Mouse (Mus musculus) liver, embryonic 13.5 days (tissue): Measurements from ENCODE around the gene Kng1. TPM values are rescaled to one million over a fixed set of nuclear protein-coding genes. Genes with fewer than 3 reads are reported as not detected.

Experiments
- ATAC-seq: fragments of 200-750 bp; cut with Nextera tagmentation; 2 replicates; pipeline ENCODE4 v1.8.0; 2017; ENCODE audit warnings: low read depth, mild to moderate bottlenecking, moderate number of reproducible peaks, moderate library complexity
- DNase-seq: peaks from one replicate; pipeline ENCODE4 v3.0.0; 2022
- H3K27ac ChIP-seq: fragments of 300-500 bp; sonication (generic); 2 replicates; pipeline ENCODE4 v1.5.1; 2015; ENCODE audit warnings: moderate library complexity, mild to moderate bottlenecking, inconsistent platforms
- H3K27me3 ChIP-seq: fragments of 300-500 bp; sonication (generic); 2 replicates; pipeline ENCODE4 v1.6.1; 2015; ENCODE audit warnings: mild to moderate bottlenecking, inconsistent platforms
- H3K36me3 ChIP-seq: fragments of 300-500 bp; sonication (generic); 2 replicates; pipeline ENCODE4 v1.6.1; 2015; ENCODE audit warnings: mild to moderate bottlenecking, inconsistent platforms
- H3K4me1 ChIP-seq: fragments of 300-500 bp; sonication (generic); replicated peaks from 2 replicates; pipeline ENCODE4 v1.6.1; 2015; ENCODE audit warnings: inconsistent platforms
- H3K4me2 ChIP-seq: fragments of 300-500 bp; sonication (generic); 2 replicates; pipeline ENCODE4 v1.6.1; 2015; ENCODE audit warnings: inconsistent platforms, mild to moderate bottlenecking, moderate library complexity
- H3K4me3 ChIP-seq: fragments of 300-500 bp; sonication (generic); replicated peaks from 2 replicates; pipeline ENCODE4 v1.5.1; 2015; ENCODE audit warnings: mild to moderate bottlenecking, inconsistent platforms
- H3K9ac ChIP-seq: fragments of 300-500 bp; sonication (generic); 2 replicates; pipeline ENCODE4 v1.6.1; 2015; ENCODE audit warnings: mild to moderate bottlenecking, inconsistent platforms
- H3K9me3 ChIP-seq: fragments of 300-500 bp; sonication (generic); replicated peaks from 2 replicates; pipeline ENCODE4 v1.6.1; 2016; ENCODE audit warnings: inconsistent platforms
- WGBS: fragments of 180-500 bp; shearing (Covaris S2); methylation state at CpG from one replicate; pipeline ENCODE4 v1.1.7; 2015; ENCODE audit not compliant: insufficient replicate concordance; 5-methylcytosine and 5-hydroxymethylcytosine counted together
- microRNA-seq: library from miRNA; unstranded; fragments of <30 nt; microRNA quantifications from one replicate; pipeline ENCODE4, GENCODE M21; 2016
- polyA plus RNA-seq: library from polyadenylated mRNA; unstranded; fragments of >200 nt; fragmentation: Nextera tagmentation; extraction: Ambion mirVana; gene quantifications from 2 replicates; pipeline ENCODE4 v1.2.1, GENCODE M21; 2015

Gene Kng1
- polyA plus RNA-seq, 1 experiment from 2014 or later, result 274 TPM

- Histone ChIP-seq H3K36me3 (peaks cover 74% of the 10 kb centered on the region), H3K9me3 (no peaks in the 10 kb centered on the region)
Observed at GRCm38 (mm10) chr16:23122446-23122845, 64.8 kb downstream of the Kng1 start.

GRCm38 (mm10) chr16:23123104-23123503 lies 65.4 kb downstream of the Kng1 start:
- no peaks in the 10 kb centered on the region for H3K27me3 ChIP-seq
- H3K4me1 ChIP-seq, result peaks cover 18% of the 10 kb centered on the region
- no peak overlapping the region for H3K9ac ChIP-seq
- no peaks in the 10 kb centered on the region for H3K9me3 ChIP-seq
- H3K27ac ChIP-seq, result no peak overlapping the region
- ATAC-seq, result no peak
- H3K4me2 ChIP-seq, result no peak overlapping the region
- DNase-seq, result no peak
- peaks cover 67% of the 10 kb centered on the region for H3K36me3 ChIP-seq
- no peak overlapping the region for H3K4me3 ChIP-seq
- WGBS, result 83% methylated on average over 4 of the region's 4 CpGs

More at GRCm38 (mm10) chr16:23122446-23122845, 64.8 kb downstream of the Kng1 start:
- Histone ChIP-seq H3K4me3 (no peak overlapping the region), H3K27ac (no peak overlapping the region), H3K27me3 (no peaks in the 10 kb centered on the region), H3K9ac (no peak overlapping the region), H3K4me1 (peaks cover 17% of the 10 kb centered on the region), H3K4me2 (no peak overlapping the region)
- 79% methylated on average over 3 of the region's 3 CpGs for WGBS
- DNase-seq (no peak), ATAC-seq (no peak)

- Histone ChIP-seq H3K27me3 (no peaks in the 10 kb centered on the region), H3K4me3 (no peak overlapping the region), H3K9me3 (no peaks in the 10 kb centered on the region), H3K4me1 (peaks cover 31% of the 10 kb centered on the region), H3K27ac (no peak overlapping the region), H3K36me3 (peaks cover 61% of the 10 kb centered on the region), H3K9ac (no peak overlapping the region), H3K4me2 (no peak overlapping the region)
- ATAC-seq (no peak), DNase-seq (no peak)
- WGBS, result 78% methylated on average over 4 of the region's 4 CpGs
Observed at GRCm38 (mm10) chr16:23124398-23124797, 66.7 kb downstream of the Kng1 start.

GRCm38 (mm10) chr16:23127311-23127672 lies 69.6 kb downstream of the Kng1 start:
- H3K9ac ChIP-seq, result peak overlapping the region; percentile 89
- ATAC-seq, result peak; percentile 37
- 1% methylated on average over 4 of the region's 4 CpGs for WGBS

GRCm38 (mm10) chr16:23127673-23128375 lies 70.2 kb downstream of the Kng1 start, which contains the start of gene Rfc4:
Gene Rfc4, minus strand, starts transcription at chr16:23127737.
- peak; percentile 86 for DNase-seq
- under 1% methylated on average over 51 of the region's 51 CpGs for WGBS
- no peaks in the 10 kb centered on the region for H3K27me3 ChIP-seq
- ATAC-seq, result peak; percentile 96
- H3K36me3 ChIP-seq, result peaks cover 28% of the 10 kb centered on the region
- H3K9me3 ChIP-seq, result no peaks in the 10 kb centered on the region
- peak within 1 kb of the TSS; percentile 97 for H3K27ac ChIP-seq
- H3K4me2 ChIP-seq, result peak within 1 kb of the TSS; percentile 87
- H3K4me1 ChIP-seq, result peaks cover 32% of the 10 kb centered on the region
- peak within 1 kb of the TSS; percentile 80 for H3K4me3 ChIP-seq
- peak within 1 kb of the TSS; percentile 89 for H3K9ac ChIP-seq

More at GRCm38 (mm10) chr16:23127311-23127672, 69.6 kb downstream of the Kng1 start:
- H3K4me2 ChIP-seq, result peak overlapping the region; percentile 87
- no peaks in the 10 kb centered on the region for H3K27me3 ChIP-seq
- no peak for DNase-seq
- H3K36me3 ChIP-seq, result peaks cover 34% of the 10 kb centered on the region
- peak overlapping the region; percentile 80 for H3K4me3 ChIP-seq
- H3K4me1 ChIP-seq, result peaks cover 32% of the 10 kb centered on the region
- H3K9me3 ChIP-seq, result no peaks in the 10 kb centered on the region
- H3K27ac ChIP-seq, result peak overlapping the region; percentile 97

DNA sequence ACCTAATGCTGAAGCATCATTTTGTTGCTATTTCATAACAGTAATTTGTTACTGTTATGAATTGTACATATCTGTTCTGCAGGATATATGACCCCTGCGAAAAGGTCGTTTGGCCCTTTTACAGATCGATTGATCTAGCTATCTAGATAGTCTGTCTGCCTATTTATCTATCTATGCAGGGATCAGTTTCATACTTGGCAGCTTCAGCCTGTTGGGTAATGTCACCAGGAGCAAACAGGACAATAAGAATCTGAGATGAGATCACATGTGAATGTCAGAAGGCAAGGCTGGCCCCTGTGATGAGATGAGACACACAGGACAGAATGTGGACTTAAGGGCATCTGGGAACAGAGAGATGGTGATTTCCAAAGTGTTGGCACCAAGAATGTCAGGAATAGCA lies 72.6 kb downstream of the Kng1 start:
- WGBS, result 79% methylated on average over 3 of the region's 3 CpGs
- no peak overlapping the region for H3K27ac ChIP-seq
- DNase-seq (no peak), ATAC-seq (no peak)
- no peak overlapping the region for H3K4me2 ChIP-seq
- no peak overlapping the region for H3K4me3 ChIP-seq
- peaks cover 32% of the 10 kb centered on the region for H3K4me1 ChIP-seq
- H3K9me3 ChIP-seq, result no peaks in the 10 kb centered on the region
- H3K36me3 ChIP-seq, result peaks cover 8% of the 10 kb centered on the region; the same call in 1 of the 2 replicates
- H3K9ac ChIP-seq, result no peak overlapping the region
- H3K27me3 ChIP-seq, result no peaks in the 10 kb centered on the region

Small RNA genes lying within 50 kb of the gene (microRNA-seq; reads per million reads assigned to microRNA genes)
- not detected for gene Gm49346

Other genes starting within 250 kb of the Kng1 start
- 0.17 and 0.27 TPM in 2 replicates for gene Crygs, start 246.3 kb upstream of the Kng1 start, polyA plus RNA-seq
- gene Tbccd1, start 200.2 kb upstream of the Kng1 start, polyA plus RNA-seq, result 24.0 and 29.2 TPM in 2 replicates
- 78.9 and 90.1 TPM in 2 replicates for gene Dnajb11, start 200.0 kb upstream of the Kng1 start, polyA plus RNA-seq
- gene Ahsg, start 166.6 kb upstream of the Kng1 start, polyA plus RNA-seq, result 513 TPM in 2 replicates
- gene Fetub, start 139.5 kb upstream of the Kng1 start, polyA plus RNA-seq, result 0.80 and 0.86 TPM in 2 replicates
- 0.32 and 0.43 TPM in 2 replicates for gene Hrg, start 106.8 kb upstream of the Kng1 start, polyA plus RNA-seq
- gene Kng2, start 28.4 kb upstream of the Kng1 start, polyA plus RNA-seq, result 6.6 and 7.0 TPM in 2 replicates
- 75.2 and 94.5 TPM in 2 replicates for gene Eif4a2, start 49.6 kb downstream of the Kng1 start, polyA plus RNA-seq
- 199 and 218 TPM in 2 replicates for gene Rfc4, start 69.9 kb downstream of the Kng1 start, polyA plus RNA-seq
- gene Adipoq, start 88.7 kb downstream of the Kng1 start, polyA plus RNA-seq, result not detected in 2 replicates
- 7.5 and 10.1 TPM in 2 replicates for gene St6gal1, start 166.9 kb downstream of the Kng1 start, polyA plus RNA-seq